Mouse (Mus musculus) olfactory bulb, adult 2 months (tissue): Measurements from ENCODE around the gene Tagap.

ENCODE experiments used
- CTCF ChIP-seq: fragments of 200-500 bp; IDR thresholded peaks from 2 replicates; pipeline ENCODE4 v1.5.1; 2012; ENCODE audit warnings: low read depth, mild to moderate bottlenecking, low read length, moderate library complexity; ENCODE audit not compliant: insufficient read depth
- POLR2A ChIP-seq: fragments of 200-500 bp; IDR thresholded peaks from 2 replicates; pipeline ENCODE4 v1.6.1; 2012; ENCODE audit warnings: mild to moderate bottlenecking, low read depth, low read length, moderate library complexity; ENCODE audit not compliant: insufficient read depth

- TF ChIP-seq POLR2A (no peak), CTCF (no peak)
Measured at GRCm38 (mm10) chr17:7924185-7924725, 1.5 kb upstream of the Tagap start.
